Mouse (Mus musculus) megakaryocyte, embryonic 14.5 days (primary cell): ENCODE measurements around the gene Olfr1364.

Experiments used
- FLI1 ChIP-seq: IDR thresholded peaks from 2 replicates; pipeline ENCODE4 v1.6.1; 2012; ENCODE audit warnings: low read length, inconsistent platforms, mixed read lengths
- GATA1 ChIP-seq: IDR thresholded peaks from 3 replicates; pipeline ENCODE4 v1.6.1; 2012; ENCODE audit warnings: mixed read lengths, low read length, inconsistent platforms, borderline replicate concordance

GRCm38 (mm10) chr13:21591618-21592017, 10.1 kb upstream of the Olfr1364 start:
- no peak for TF ChIP-seq GATA1
- no peak for TF ChIP-seq FLI1
